Mouse (Mus musculus) small intestine, adult 2 months (tissue): ENCODE measurements around the gene H2-T22.
"Not testable (repeated sequence)": the region's sequence is repeated elsewhere in the genome, so short reads cannot be mapped to it uniquely, and the experiment has no call there.

Source experiments
- CTCF ChIP-seq: fragments of 200-500 bp; IDR thresholded peaks from 2 replicates; pipeline ENCODE4 v1.5.1; 2012; ENCODE audit warnings: low read depth, mild to moderate bottlenecking, control low read depth, inconsistent platforms, low read length, moderate library complexity, mixed read lengths; ENCODE audit not compliant: insufficient replicate concordance, insufficient read length; ENCODE audit errors: extremely low read depth
- POLR2A ChIP-seq: fragments of 200-500 bp; IDR thresholded peaks from 2 replicates; pipeline ENCODE4 v1.6.1; 2012; ENCODE audit warnings: low read depth, mild to moderate bottlenecking, control low read depth, inconsistent platforms, low read length, moderate library complexity

- not testable (repeated sequence) for TF ChIP-seq CTCF
- TF ChIP-seq POLR2A = peak; percentile 90
These were observed 10.1 kb downstream of the H2-T22 start, which contains the start of gene H2-T23 for GRCm38 (mm10) chr17:36032351-36032875.
